Comparison of ENCODE assay signal across 10 mouse cellular contexts in genomic region chr2:157292093-157292492, GRCm38 (mm10). TPM values are rescaled to one million over a fixed set of nuclear protein-coding genes. Genes with fewer than 3 reads are reported as not detected.
A peak's percentile ranks its signal among the peaks of the same experiment; 100 is the strongest.
DNase-seq lines count a peak whose midpoint lies in the region; ATAC-seq and TF ChIP-seq lines count a peak whose summit lies in the region.
"Had no signal": no experiment of that assay in that cellular context is flagged by ENCODE, and none has a peak within 500 bp of the region (broad histone marks: within the 10 kb centered on the region; RNA-seq: fewer than 3 reads in every experiment).

No protein-coding gene starts in this region.

- H3K27ac ChIP-seq in hindbrain, embryonic 14.5 days = no peak overlapping the region
- H3K27ac ChIP-seq in hindbrain, embryonic 12.5 days = no peak overlapping the region
- no peak overlapping the region for H3K27ac ChIP-seq in heart, postnatal 0 days (ENCODE audit: low read depth)
- H3K27ac ChIP-seq: embryonic facial prominence, embryonic 13.5 days had no signal

- H3K4me3 ChIP-seq in hindbrain, embryonic 14.5 days (replicated peaks; ENCODE audit: low read length) = no peak overlapping the region
- H3K4me3 ChIP-seq in hindbrain, embryonic 12.5 days = no peak overlapping the region
- H3K4me3 ChIP-seq in heart, postnatal 0 days (ENCODE audit: low read depth, low read length) = no peak overlapping the region
- H3K4me3 ChIP-seq: embryonic facial prominence, embryonic 13.5 days; myocyte had no signal

- no peaks in the 10 kb centered on the region for H3K9me3 ChIP-seq in hindbrain, embryonic 14.5 days (ENCODE audit: control insufficient read depth, low read length)
- H3K9me3 ChIP-seq in hindbrain, embryonic 12.5 days (replicated peaks) = no peaks in the 10 kb centered on the region
- no peaks in the 10 kb centered on the region for H3K9me3 ChIP-seq in heart, postnatal 0 days (replicated peaks; ENCODE audit: control insufficient read depth, low read length)
- H3K9me3 ChIP-seq: embryonic facial prominence, embryonic 13.5 days had no signal

- intact Hi-C loops in left cerebral cortex, postnatal 10 days (cut with DNase I) = loop anchor here (5.0 kb wide), 2 partner anchors 45 to 280 kb away; partner anchors contain the start of gene Blcap

- no peaks in the 10 kb centered on the region for H3K4me1 ChIP-seq in hindbrain, embryonic 14.5 days (replicated peaks; ENCODE audit: control insufficient read depth, insufficient read depth, low read length)
- H3K4me1 ChIP-seq in hindbrain, embryonic 12.5 days = no peaks in the 10 kb centered on the region
- H3K4me1 ChIP-seq in heart, postnatal 0 days (ENCODE audit: control insufficient read depth, insufficient read depth) = no peaks in the 10 kb centered on the region
- H3K4me1 ChIP-seq: embryonic facial prominence, embryonic 13.5 days had no signal

- H3K4me2 ChIP-seq in hindbrain, embryonic 14.5 days (replicated peaks) = no peak overlapping the region
- no peak overlapping the region for H3K4me2 ChIP-seq in hindbrain, embryonic 12.5 days (replicated peaks)
- H3K4me2 ChIP-seq in heart, postnatal 0 days (ENCODE audit: low read depth, low read length) = no peak overlapping the region
- H3K4me2 ChIP-seq: embryonic facial prominence, embryonic 13.5 days had no signal

- TF ChIP-seq CTCF in heart, postnatal 0 days (IDR thresholded peaks at IDR 0.05; ENCODE audit: low read depth) = peak; percentile 73

- 19% methylated on average over 2 of the region's 2 CpGs for WGBS in hindbrain, embryonic 14.5 days
- WGBS in hindbrain, embryonic 12.5 days = 18% methylated on average over 2 of the region's 2 CpGs
- WGBS in heart, postnatal 0 days = 11% methylated on average over 2 of the region's 2 CpGs

- DNase-seq in hindbrain, embryonic 14.5 days (ENCODE audit: low spot score) = peak; percentile 85
- DNase-seq in T-cell, adult 2 months (ENCODE audit: low spot score) = peak; percentile 49
- DNase-seq in cerebellum, postnatal 36 days = peak; percentile 66 to 70
- DNase-seq in heart, postnatal 0 days (ENCODE audit: low spot score) = peak; percentile 64
- DNase-seq in left cerebral cortex, postnatal 10 days (ENCODE audit: extremely low spot score in 1 of 2, low spot score in 2 of 2) = peak; percentile 65 to 83
- peak; percentile 69 for DNase-seq in ovary, postnatal 14 days (ENCODE audit: low spot score)
- peak; percentile 69 for DNase-seq in thymus, postnatal 14 days

- no peak; the same call in 1 of the 2 replicates for ATAC-seq in hindbrain, embryonic 14.5 days (ENCODE audit: low FRiP score)
- ATAC-seq in hindbrain, embryonic 12.5 days (ENCODE audit: low FRiP score) = no peak
- ATAC-seq in heart, postnatal 0 days (ENCODE audit: insufficient read depth, low read depth) = no peak

- no peak overlapping the region for H3K9ac ChIP-seq in hindbrain, embryonic 14.5 days
- H3K9ac ChIP-seq in hindbrain, embryonic 12.5 days = no peak overlapping the region
- H3K9ac ChIP-seq in heart, postnatal 0 days (replicated peaks; ENCODE audit: low read depth, low read length) = no peak overlapping the region
- H3K9ac ChIP-seq: embryonic facial prominence, embryonic 13.5 days had no signal

- TF ChIP-seq EP300 in heart, postnatal 0 days (IDR thresholded peaks at IDR 0.05; ENCODE audit: low read depth) = no peak

- H3K36me3 ChIP-seq in hindbrain, embryonic 14.5 days (replicated peaks; ENCODE audit: control insufficient read depth, insufficient read depth) = peaks cover 97% of the 10 kb centered on the region
- H3K36me3 ChIP-seq in hindbrain, embryonic 12.5 days = peaks cover 85% of the 10 kb centered on the region
- peaks cover 85% of the 10 kb centered on the region for H3K36me3 ChIP-seq in heart, postnatal 0 days (replicated peaks; ENCODE audit: control insufficient read depth, insufficient read depth, low read length)

- H3K27me3 ChIP-seq in hindbrain, embryonic 14.5 days (ENCODE audit: control insufficient read depth, insufficient read depth, low read length) = no peaks in the 10 kb centered on the region
- H3K27me3 ChIP-seq in hindbrain, embryonic 12.5 days = no peaks in the 10 kb centered on the region
- no peaks in the 10 kb centered on the region for H3K27me3 ChIP-seq in heart, postnatal 0 days (ENCODE audit: control insufficient read depth, insufficient read depth, low read length)
- H3K27me3 ChIP-seq: embryonic facial prominence, embryonic 13.5 days had no signal

RNA-seq across cellular contexts. Expression of gene Mroh8, which starts 12.7 kb away (rescaled TPM):
- polyA plus RNA-seq in hindbrain, embryonic 14.5 days (2014; fragmentation: Nextera tagmentation; extraction: Ambion mirVana) = 0.09 and 0.41 TPM in 2 replicates
- polyA plus RNA-seq in hindbrain, embryonic 12.5 days (2016; fragmentation: Nextera tagmentation; extraction: Ambion mirVana) = 0.62 and 0.68 TPM in 2 replicates
- 0.69 TPM in 1 of 2 replicates, not detected in the other for total RNA-seq in heart, postnatal 0 days (2014; rRNA removed; ENCODE audit: low replicate concordance)
- polyA plus RNA-seq in heart, postnatal 0 days (2015; fragmentation: Nextera tagmentation; extraction: Ambion mirVana) = 0.16 and 0.20 TPM in 2 replicates
- under 1 TPM; 0.59 to 0.60 TPM for total RNA-seq in left cerebral cortex, postnatal 10 days (2021)

RNA-seq across cellular contexts. Expression of gene Rpn2, which starts 13.3 kb away (rescaled TPM):
- 210 and 221 TPM in 2 replicates for polyA plus RNA-seq in hindbrain, embryonic 14.5 days (2014; fragmentation: Nextera tagmentation; extraction: Ambion mirVana)
- 224 and 239 TPM in 2 replicates for polyA plus RNA-seq in hindbrain, embryonic 12.5 days (2016; fragmentation: Nextera tagmentation; extraction: Ambion mirVana)
- 147 and 172 TPM in 2 replicates for total RNA-seq in heart, postnatal 0 days (2014; rRNA removed; ENCODE audit: low replicate concordance)
- polyA plus RNA-seq in heart, postnatal 0 days (2015; fragmentation: Nextera tagmentation; extraction: Ambion mirVana) = 78.8 and 81.1 TPM in 2 replicates
- total RNA-seq in left cerebral cortex, postnatal 10 days (2021) = 100 to 1,000 TPM; 141 to 143 TPM

RNA-seq across cellular contexts. Expression of gene Ghrh, which starts 55.2 kb away (rescaled TPM):
- polyA plus RNA-seq in hindbrain, embryonic 14.5 days (2014; fragmentation: Nextera tagmentation; extraction: Ambion mirVana) = 0.58 and 0.94 TPM in 2 replicates
- polyA plus RNA-seq in hindbrain, embryonic 12.5 days (2016; fragmentation: Nextera tagmentation; extraction: Ambion mirVana) = 0.46 and 2.8 TPM in 2 replicates
- not detected in 2 replicates for total RNA-seq in heart, postnatal 0 days (2014; rRNA removed; ENCODE audit: low replicate concordance)
- polyA plus RNA-seq in heart, postnatal 0 days (2015; fragmentation: Nextera tagmentation; extraction: Ambion mirVana) = not detected in 2 replicates
- not detected for total RNA-seq in left cerebral cortex, postnatal 10 days (2021)
- polyA plus RNA-seq: myocyte had no signal
